Mouse (Mus musculus) layer of hippocampus, adult 9-10 months (tissue): ENCODE data around the gene Coq10b.
"Not testable (repeated sequence)": the region's sequence is repeated elsewhere in the genome, so short reads cannot be mapped to it uniquely, and the experiment has no call there.

Source experiments
- DNase-seq: peaks from one replicate; pipeline ENCODE4 v3.0.0; 2022; ENCODE audit warnings: low spot score

Gene Coq10b

DNA sequence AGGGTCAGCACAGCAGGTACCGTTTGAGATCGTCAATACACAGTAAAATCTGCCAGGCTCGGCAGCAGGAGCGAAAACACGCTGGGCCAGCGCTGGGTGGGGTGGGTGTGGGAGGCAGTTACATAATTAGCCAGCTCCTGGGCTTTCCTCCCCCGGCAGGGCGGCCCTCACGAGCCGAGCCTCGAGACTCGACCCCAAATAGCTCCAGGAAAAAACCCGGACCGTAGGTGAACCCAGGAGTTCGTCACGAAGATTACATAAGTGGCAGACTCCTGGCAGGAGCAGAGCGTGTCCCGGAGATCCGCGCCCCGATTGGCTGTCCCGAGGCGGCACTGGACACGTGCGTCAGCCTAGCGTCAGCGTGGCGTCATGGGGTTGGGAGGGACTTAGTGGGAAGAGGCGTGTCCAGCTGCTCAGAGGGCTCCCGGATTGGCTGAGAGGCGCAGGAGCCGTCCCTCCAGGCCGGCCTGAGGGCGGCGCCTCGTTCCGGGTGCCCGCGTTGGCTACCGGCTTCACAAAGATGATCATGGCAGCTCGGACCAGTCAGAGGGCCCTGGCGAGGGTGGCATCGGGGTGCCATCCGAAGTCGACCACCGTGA is at the start of gene Coq10b:
Gene Coq10b (plus strand): TSS at position 416 of the 599 bp plus-strand sequence.
- peak; percentile 95 for DNase-seq

DNA sequence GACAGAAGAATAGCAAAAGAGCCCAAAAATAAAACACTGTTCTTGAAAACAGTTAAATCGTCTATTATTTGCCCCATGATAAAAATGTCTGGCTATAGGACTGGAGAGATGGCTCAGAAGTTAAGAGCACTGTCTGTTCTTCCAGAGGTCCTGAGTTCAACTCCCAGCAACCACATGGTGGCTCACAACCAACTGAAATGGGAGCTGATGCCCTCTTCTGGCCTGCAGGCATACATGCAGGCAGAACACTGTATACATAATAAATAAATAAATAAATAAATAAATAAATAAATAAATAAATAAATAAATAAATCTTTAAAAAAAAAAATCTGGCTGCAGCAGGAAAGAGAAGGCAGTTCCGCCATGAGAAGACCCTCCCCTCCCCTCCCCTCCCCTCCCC is 44.3 kb upstream of the Coq10b start:
- DNase-seq = not testable (repeated sequence)

DNA sequence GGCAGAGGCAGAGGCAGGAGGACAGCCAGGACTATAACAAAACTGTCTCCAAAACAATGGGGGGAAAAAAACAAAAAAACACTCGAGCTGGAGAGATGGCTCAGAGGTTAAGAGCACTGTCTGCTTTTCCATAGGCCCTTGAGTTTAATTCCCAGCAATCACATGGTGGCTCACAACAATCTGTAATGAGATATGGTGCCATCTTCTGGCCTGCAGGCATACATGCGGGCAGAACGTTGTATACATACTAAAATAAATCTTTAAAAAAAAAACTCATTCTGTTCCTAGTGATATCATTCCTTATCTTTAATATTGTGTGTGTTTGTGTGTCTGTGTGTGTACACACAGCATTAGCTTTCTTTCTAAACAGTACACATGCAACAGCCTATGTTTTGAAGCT is 40.1 kb upstream of the Coq10b start:
- DNase-seq = no peak

DNA sequence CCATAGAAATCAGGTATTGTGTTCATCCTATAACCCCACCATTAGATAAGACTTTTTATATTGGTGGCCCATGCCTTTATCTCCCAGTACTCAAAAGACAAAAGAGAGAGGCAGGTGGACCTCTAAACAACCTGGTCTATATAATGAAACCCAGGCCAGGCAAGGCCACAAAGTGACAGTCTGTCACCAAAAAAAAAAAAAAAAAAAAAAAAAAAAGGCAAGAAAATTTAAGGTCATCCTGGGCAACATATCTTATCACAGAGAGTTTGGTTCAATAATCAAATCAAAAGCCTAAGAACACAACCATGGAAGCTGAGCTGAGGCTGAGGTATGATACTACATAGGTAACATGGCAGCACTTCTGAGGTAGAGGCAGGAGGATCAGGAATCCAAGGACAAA is 30.7 kb upstream of the Coq10b start:
- DNase-seq = no peak

DNA sequence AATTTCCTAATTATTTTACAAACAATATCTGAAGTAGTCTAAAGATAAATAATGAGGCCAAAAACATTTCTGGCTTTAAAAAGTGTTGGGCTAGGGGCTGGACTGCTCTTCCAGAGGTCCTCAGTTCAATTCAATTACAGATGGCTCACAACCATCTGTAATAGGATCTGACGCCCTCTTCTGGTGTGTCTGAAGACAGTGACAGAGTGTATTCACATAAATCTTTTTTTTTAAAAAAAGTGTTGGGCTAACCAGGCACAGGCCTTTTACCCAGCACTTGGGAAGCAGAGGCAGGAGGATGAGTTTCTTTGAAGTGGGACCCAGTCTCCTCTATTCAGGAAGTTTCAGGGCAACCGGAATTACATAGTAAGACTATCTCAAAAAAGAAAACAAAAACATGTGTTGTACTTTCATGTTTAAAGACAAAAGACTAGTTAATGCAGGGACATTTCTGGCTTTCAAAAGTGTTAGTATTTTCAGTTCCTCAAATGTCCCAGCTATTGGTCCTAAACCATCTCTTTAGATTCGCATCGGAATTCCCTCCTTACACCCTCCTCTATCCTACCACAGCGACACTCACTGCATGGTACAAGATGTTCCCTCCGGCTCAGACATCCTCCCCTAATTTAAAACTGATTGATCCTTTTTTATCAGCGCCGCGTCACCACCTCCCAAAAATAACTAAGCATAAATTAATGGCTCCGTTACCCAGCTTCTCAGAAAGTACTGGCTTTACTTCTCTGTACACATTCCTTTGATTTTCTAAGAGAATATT is 26.7 kb upstream of the Coq10b start:
- DNase-seq = no peak

DNA sequence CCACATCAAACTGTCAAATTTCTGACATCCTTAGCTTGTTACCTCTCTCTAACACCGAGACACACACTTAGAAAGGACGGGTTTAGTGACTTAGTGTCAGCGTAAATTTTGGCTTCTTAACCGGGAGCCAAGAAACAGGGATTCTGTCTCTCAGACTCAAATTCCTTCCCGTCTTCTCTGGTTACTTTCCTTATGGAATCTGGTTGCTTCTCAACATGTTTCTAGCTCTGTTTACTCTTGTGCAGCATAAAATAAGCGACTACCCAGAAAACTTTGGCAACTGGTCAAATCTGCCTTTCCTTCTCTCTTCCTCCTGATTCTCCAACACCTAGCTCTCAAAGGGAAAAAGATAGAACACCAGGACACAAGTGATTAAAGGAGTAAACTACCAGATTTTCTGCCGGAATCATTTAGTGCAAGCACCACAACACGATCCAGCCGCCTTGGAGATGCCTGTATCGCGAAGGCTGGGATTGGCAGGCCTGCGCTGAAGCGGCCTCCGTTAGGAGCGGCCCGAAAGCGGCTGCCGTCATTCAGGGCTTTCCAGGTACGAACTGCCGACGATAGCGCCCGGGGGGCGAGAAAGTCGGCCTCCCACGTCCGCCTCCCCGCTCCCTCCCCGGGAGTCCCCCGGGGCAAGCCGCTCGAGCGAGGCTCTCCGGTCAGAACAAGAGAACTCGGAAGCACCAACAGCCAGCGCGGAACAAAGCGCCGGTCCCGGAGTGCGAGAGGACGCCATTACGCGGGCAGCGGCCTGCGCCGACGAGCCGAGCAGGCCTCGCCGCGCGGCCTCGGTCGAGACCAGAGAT is 25.9 kb upstream of the Coq10b start:
- DNase-seq = no peak

DNA sequence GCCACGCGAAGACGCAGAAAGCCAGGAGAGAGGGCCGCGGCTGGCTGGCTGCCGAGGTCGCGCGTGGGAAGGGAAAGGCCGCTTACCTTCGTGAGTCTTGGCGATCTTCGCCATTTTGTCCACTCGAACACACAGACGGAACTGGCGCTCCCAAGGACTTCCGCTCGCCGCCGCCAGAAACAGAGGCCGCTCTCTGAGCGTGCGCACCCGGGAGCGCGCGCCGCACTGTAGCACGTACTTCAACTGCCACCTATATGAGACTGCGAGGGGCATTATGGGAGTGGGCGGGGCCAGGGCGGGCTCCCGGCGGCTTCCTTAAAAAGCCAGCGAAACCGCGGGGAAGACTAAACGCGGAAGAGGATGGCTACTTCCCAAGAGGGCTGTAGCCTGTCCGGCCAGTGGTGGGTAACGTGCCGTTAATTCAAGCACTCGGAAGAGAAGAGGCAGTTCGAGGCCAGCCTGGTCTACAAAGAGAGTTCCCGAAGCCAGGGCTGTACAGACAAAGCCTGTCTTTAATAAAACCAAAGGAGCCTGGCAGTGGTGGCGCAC is 25.2 kb upstream of the Coq10b start, which contains the start of gene Sf3b1:
Gene Sf3b1 (minus strand): TSS at position 229 of the 549 bp plus-strand sequence.
- peak; percentile 86 for DNase-seq

DNA sequence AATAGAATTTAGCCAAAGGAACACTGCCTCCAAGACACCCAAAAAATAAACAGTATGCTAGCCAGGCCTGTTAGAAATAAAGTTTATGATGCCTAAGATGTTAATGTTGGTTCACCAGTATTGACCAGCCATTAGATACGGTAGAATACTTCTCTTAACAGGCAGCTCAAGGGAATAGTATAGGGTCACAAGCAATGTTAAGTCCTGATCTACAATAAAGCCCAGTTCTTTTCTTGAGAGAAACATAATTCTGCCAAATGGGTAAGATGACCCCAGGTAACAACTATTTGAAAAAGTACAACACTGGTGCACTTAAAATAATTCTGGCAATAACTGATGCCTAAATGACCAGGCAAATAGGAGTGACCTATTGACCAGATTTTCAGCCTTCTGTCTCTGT is 24.6 kb upstream of the Coq10b start:
- DNase-seq = no peak

DNA sequence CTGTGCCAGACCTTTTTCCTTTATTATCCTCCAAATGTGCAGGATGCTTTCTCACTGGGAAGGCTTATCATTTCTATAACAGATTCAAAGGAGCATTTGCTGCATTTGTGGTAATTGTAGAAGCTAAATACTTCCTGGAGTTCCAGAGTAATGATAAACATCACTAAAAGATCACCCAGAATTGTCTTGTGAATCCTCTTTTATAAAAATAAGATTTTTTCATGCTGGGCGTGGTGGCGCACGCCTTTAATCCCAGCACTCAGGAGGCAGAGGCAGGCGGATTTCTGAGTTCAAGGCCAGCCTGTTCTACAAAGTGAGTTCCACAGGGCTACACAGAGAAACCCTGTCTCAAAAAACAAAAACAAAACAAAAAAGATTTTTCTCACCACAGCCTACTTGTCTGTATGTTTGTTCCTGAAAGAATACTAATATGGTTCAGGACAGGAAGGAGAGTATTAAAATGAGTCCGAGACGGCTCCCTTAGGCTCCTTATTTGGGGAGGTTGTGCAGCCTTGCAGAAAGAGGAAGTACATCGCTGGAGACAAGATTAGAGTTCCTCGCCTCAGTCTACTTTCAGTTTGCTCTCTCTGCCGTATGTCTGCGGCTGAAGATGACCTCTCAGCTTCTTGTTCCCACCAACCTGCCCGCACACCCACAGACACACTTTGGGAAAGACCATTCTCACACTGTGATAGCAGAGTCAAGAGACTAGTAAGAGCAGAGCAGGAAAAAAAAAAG is 23.9 kb upstream of the Coq10b start:
- DNase-seq = no peak

DNA sequence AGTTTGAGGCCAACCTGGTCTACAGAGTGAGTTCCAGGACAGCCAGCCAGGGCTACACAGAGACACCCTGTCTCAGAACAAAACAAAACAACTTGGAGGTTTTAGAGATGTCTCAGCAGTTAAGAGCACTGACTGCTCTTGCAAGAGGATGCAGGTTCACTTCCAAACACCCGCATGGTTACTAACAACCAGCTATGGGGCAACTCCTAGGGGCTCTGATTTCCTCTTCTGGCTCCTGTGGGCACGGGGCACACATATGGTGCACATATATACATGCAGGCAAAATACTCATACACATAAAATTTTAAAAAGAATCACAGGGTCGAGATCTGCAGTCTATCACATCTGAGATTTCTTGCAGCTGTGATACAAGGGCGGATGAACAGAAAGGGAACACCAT is 23.1 kb upstream of the Coq10b start:
- DNase-seq = no peak

DNA sequence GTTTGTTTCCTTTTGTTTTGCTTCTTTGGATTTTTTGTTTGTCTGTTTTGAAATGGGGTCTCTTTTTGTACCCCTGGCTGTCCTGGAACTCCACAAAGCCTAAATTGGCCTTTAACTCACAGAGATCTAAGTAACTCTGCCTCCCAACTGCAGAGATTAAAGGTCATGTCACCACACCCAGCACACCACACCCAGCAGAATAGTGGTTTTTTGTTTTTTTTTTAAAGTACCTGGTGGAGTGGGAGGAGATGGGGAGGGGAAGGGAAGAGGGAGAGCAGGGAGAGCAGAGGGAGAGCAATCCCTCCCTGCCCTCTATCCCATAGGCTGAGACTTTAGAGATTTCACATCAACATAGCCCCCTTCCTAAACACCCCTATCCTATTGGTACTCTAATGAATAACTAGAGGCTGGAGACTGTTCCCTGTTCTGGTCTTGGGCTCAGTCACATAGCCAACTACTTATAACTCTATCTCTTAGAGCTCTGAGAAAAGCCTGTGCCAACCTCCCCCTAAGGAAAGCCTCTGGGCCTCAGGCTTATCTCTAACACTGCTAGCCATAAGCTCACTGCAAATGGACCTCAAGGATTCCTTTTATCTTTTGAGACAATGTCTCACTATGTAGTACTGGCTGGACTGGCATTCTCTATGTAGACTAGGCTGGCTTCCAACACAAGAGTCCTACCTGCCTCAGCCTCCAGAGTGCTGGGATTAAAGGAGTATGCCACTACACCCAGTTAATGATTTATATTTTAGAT is 21.4 kb upstream of the Coq10b start:
- no peak for DNase-seq

DNA sequence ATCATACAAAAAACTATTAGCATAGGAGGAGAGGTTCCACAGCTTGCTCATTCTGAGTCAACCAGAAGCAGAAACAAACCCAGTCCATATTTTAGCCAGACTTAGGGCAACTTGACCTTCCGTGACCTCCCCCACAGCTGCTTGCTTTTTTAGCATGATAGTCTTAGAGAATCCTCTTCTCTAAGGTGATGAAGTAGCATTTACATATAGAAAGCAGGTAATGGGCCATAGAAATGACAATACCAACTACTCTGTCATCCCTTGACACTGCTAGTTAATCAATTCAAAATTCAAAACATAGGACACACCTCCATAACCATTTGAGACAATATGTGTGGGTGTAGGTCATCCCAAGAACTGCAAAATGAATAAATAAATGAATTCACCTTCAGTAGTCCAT is 12.6 kb upstream of the Coq10b start:
- no peak for DNase-seq

DNA sequence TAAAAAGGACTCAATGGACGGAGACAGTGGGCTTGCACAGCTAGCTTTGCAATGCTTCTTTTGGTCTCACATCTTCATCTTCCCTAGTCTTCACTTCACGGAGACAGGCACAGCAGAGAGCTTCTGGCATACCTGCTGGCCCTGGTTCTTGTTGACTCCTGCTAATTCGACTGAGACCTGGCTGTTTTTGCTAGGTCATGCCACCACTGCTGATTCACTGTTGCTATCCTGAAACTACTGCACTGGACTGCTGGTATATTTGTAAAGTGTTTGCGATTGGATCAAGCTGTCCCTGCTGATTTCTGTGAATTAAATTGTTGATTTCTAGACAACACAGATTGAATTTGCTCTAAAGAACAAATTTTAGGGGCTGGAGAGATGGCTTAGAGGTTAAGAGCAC is 10.9 kb upstream of the Coq10b start:
- no peak for DNase-seq

DNA sequence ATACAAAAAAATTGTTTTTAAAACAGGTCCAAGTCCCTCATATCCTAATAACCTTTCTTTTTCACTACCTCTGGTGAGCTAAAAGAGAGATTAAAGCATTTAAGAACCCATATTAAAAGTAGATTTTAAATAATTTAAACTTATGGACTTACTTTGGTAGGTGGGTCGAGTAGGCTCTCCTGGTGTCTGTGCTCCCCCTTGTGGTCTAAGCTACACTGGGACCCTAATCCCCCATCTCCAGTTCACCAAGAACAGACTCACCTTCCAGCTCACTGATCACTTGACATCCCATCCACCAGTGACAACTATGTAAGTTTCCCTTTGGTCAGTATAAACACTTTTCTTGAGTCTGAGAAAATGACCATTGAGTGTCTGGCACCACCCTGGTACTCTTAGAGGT is 10.3 kb upstream of the Coq10b start:
- no peak for DNase-seq

DNA sequence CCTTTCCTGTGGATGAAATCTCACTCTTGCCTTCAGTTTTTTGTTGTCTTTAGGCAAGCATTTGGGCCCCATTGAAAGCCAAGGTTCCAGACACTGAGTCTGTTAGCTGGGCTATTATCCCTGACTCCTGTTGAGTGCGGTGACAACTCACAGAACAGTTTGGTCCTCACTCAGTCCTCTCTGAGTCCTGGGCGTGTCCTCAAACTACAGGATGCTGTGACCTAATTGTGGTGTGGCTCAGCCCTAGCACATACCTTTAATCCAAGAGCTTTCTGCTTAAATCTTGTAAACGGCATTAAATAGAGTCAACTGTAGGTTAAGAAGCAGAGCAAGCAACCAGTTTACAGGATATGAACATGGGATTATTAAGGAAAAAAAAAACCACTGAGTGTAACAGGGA is 9.4 kb upstream of the Coq10b start:
- DNase-seq = no peak

DNA sequence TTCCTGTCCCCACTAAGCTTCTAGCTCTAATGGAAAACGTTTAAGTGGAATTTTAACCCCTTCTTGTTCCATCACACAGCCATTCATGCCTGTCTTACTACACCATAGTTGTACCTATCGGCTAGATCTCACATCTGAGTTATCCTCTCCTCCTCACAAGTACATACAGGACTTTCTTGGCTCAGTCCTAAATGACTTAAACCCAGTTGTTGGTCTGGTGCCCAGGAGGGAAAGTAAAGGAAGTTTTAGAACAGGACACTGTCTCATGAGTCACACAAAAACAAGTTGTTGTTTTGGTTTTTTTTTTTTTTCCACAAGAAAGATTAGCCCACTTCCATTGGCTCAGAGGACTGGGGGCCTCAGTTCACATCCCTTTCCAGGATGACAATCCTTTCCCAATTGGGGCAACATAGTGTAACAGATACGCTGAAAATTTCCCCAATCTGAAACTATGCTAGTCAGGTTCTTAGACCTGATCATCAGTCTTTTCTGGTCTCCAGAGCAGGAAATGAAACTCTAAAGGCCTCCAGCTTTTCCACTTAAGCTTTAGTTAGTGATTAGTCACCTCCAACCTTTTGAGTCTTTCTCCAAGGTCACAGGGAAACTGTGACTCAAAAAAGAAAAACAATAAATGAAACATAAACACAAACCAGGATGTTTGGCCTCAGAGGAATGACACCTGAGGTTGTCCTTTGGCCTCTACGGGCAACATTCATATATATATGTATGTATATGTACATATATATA is 3.6 kb upstream of the Coq10b start:
- no peak for DNase-seq

DNA sequence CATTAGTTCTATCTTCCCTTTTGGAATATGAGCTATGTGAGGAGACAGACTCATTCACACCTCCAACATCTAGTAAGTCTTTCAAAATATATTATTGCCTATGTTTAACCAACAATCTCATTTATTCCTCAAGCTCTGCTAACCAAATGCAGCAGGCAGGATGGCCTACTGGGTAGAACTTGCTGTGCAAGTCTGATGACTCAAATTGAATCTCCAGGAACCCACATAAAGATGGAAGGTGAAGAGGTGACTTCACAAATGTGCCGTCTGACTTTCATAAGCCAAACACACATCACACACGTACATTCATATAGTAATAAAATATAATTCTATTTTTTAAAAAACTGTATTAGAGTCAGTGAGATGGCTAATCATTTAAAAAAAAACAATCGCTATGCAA is 899 bp upstream of the Coq10b start:
- DNase-seq = no peak

DNA sequence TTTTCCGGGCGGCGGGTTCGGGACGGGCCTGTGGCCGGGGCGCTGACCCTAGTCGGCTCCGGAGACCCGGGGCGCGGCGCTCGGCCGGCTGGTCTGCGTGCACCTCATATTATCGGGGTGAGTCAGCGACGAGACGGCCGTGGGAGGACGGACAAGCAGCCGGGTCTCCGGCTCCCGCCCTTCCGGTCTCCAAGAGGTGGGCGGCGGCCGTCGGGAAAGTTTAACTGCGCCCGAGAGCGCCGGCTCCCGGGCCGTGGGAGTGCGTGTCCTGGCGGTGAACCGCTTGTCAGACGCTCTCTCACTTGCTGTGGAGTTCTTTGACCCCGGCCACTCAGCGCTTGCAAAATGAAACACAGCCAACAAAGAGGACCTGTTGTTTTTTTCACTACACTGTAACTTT is 435 bp downstream of the Coq10b start:
- DNase-seq = no peak

DNA sequence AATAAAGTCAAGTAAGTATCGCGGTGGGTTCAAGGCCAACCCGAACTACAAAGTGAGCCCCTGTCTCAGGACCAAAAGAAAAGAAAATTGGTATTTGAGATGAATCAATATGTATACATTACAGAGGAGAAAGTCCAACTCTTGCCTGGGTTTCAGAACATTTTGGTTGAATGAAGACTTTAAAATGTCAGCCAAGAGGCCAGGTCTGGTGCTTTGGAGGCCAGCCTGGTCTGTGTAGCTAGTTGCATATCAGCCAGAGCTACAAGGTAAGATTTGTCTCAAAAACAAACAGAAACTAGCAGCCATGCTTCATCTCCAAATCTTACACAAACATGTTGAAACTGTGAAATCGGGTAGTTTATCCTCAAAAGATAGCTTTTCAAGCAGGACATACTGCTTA is 1.0 kb downstream of the Coq10b start:
- no peak for DNase-seq

DNA sequence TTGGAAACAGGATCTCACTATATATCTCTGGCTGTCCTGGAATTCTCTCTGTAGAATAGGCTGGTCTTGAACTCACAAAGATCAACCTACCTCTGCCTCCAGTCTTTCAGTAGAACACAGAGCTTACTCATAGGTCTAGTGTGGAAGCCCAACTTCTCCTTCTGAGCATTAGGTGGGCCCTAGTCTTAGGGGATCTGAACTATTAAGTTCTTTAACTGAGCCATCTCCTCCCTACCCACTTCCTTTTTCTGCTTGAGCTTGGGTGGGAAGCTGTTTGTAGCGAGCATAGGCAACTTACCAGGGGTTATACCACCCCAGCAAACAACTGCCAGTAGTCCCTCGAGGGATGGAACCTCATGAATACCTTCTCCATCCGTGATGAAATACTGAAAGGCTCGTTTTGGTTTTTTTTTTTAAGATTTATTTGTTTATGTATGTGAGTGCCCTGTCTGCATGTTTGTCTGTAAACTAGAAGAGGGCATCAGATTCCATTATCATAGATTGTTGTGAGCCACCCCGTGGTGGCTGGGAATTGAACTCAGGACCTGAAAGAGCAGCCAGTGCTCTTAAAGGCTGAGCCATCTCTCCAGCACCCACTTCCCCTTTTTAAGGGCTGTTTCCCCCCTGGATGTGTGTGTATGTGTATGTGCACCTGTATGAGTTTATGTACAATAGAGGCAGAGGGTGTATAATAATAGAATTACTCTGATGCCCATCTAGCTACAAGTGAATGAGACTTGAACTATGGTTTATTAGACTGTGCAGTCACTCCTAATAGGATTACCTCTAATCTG is 2.9 kb downstream of the Coq10b start:
- DNase-seq = no peak
